Comparison of ENCODE assay signal across 8 mouse cellular contexts in the genomic region with DNA sequence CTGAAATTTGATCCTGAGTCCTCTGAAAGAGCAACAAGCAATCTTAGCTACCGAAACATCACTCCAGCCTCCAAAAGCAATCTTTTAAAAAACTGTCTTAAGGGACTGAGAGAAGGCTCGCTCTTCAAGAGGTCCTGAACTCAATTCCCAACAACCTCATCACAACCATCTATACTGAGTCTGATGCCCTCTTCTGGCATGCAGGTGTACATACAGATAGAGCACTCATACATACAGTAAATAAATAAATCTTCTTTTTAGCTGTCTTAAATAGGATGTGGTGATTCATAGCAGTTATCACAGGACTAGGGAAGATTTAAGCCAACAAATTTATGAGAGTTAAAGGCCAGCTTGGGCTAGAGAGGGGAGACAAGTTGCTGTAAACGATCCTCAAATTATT. TPM values are rescaled to one million over a fixed set of nuclear protein-coding genes. Genes with fewer than 3 reads are reported as not detected.
DNase-seq lines count a peak whose midpoint lies in the region; ATAC-seq and TF ChIP-seq lines count a peak whose summit lies in the region.

No protein-coding gene starts in this region.

- H3K9me3 ChIP-seq in heart, embryonic 12.5 days (replicated peaks), result no peaks in the 10 kb centered on the region; the same call in 1 of the 2 replicates
- H3K9me3 ChIP-seq in E14TG2a.4 (ENCODE audit: low read length), result no peaks in the 10 kb centered on the region
- H3K9me3 ChIP-seq in liver, embryonic 13.5 days (replicated peaks), result no peaks in the 10 kb centered on the region
- H3K9me3 ChIP-seq in stomach, postnatal 0 days (ENCODE audit: control insufficient read depth, low read length), result no peaks in the 10 kb centered on the region

- H3K4me3 ChIP-seq in heart, embryonic 12.5 days, result peak overlapping the region; percentile 78
- peak overlapping the region; percentile 100 for H3K4me3 ChIP-seq in E14TG2a.4 (replicated peaks; ENCODE audit: low read length)
- peak overlapping the region; percentile 99 for H3K4me3 ChIP-seq in liver, embryonic 13.5 days (replicated peaks)
- H3K4me3 ChIP-seq in stomach, postnatal 0 days (ENCODE audit: low read depth, low read length), result peak overlapping the region; percentile 98

- H3K4me2 ChIP-seq in heart, embryonic 12.5 days, result peak overlapping the region; percentile 90
- peak overlapping the region; percentile 80 for H3K4me2 ChIP-seq in liver, embryonic 13.5 days
- peak overlapping the region; percentile 73 for H3K4me2 ChIP-seq in stomach, postnatal 0 days (replicated peaks; ENCODE audit: low read depth)

- no peak for DNase-seq in heart, adult 18-20 months
- no peak for DNase-seq in liver, embryonic 13.5 days
- no peak for DNase-seq in stomach, postnatal 0 days (ENCODE audit: low spot score)
- no peak for DNase-seq in adrenal gland, postnatal 25 days
- no peak for DNase-seq in spleen, adult 18-20 months

- no peak for TF ChIP-seq EP300 in stomach, postnatal 0 days (optimal IDR thresholded peaks at IDR 0.05)

- H3K27ac ChIP-seq in heart, embryonic 12.5 days (ENCODE audit: poor library complexity, severe bottlenecking), result no peak overlapping the region
- H3K27ac ChIP-seq in liver, embryonic 13.5 days, result peak overlapping the region; percentile 84
- peak overlapping the region; percentile 89; the same call in 1 of the 2 replicates for H3K27ac ChIP-seq in stomach, postnatal 0 days (replicated peaks)

- H3K4me1 ChIP-seq in heart, embryonic 12.5 days (replicated peaks), result peaks cover 5% of the 10 kb centered on the region
- H3K4me1 ChIP-seq in E14TG2a.4 (replicated peaks; ENCODE audit: low read depth, low read length), result peaks cover 33% of the 10 kb centered on the region
- H3K4me1 ChIP-seq in liver, embryonic 13.5 days (replicated peaks), result peaks cover 20% of the 10 kb centered on the region
- H3K4me1 ChIP-seq in stomach, postnatal 0 days (replicated peaks; ENCODE audit: control insufficient read depth, insufficient read depth), result no peaks in the 10 kb centered on the region

- ATAC-seq in heart, embryonic 12.5 days (ENCODE audit: insufficient number of reproducible peaks, low FRiP score), result 0 out of 2 replicates have a peak, but pooled peaks have one; percentile 26
- ATAC-seq in erythroblast, adult 5-6 weeks (replicated peaks; ENCODE audit: low FRiP score, poor library complexity, severe bottlenecking), result 0 out of 2 replicates have a peak, but pooled peaks have one; percentile 47
- peak; percentile 40; the same call in 1 of the 2 replicates for ATAC-seq in liver, embryonic 13.5 days (ENCODE audit: low read depth)
- ATAC-seq in stomach, postnatal 0 days (ENCODE audit: low FRiP score, low TSS enrichment), result peak; percentile 50; the same call in 1 of the 2 replicates

- peak; percentile 60 for TF ChIP-seq CTCF in E14TG2a.4 (conservative IDR thresholded peaks at IDR 0.05; ENCODE audit: low read length)
- peak; percentile 69 for TF ChIP-seq CTCF in stomach, postnatal 0 days (IDR thresholded peaks at IDR 0.05; ENCODE audit: low read depth)

- peaks cover 35% of the 10 kb centered on the region for H3K36me3 ChIP-seq in heart, embryonic 12.5 days
- peaks cover 50% of the 10 kb centered on the region for H3K36me3 ChIP-seq in E14TG2a.4 (ENCODE audit: insufficient read depth, low read length)
- H3K36me3 ChIP-seq in liver, embryonic 13.5 days, result peaks cover 29% of the 10 kb centered on the region
- H3K36me3 ChIP-seq in stomach, postnatal 0 days (ENCODE audit: control insufficient read depth, insufficient read depth, low read length), result peaks cover 7% of the 10 kb centered on the region

- no peaks in the 10 kb centered on the region for H3K27me3 ChIP-seq in heart, embryonic 12.5 days (replicated peaks)
- no peaks in the 10 kb centered on the region for H3K27me3 ChIP-seq in E14TG2a.4 (ENCODE audit: insufficient read depth, low read length)
- no peaks in the 10 kb centered on the region for H3K27me3 ChIP-seq in liver, embryonic 13.5 days
- H3K27me3 ChIP-seq in stomach, postnatal 0 days (ENCODE audit: control insufficient read depth, insufficient read depth, low read length), result no peaks in the 10 kb centered on the region

- H3K9ac ChIP-seq in heart, embryonic 12.5 days, result peak overlapping the region; percentile 89
- peak overlapping the region; percentile 92 for H3K9ac ChIP-seq in liver, embryonic 13.5 days
- H3K9ac ChIP-seq in stomach, postnatal 0 days (ENCODE audit: low read length), result peak overlapping the region; percentile 95

- 44% methylated on average over 3 of the region's 3 CpGs for WGBS in heart, embryonic 12.5 days
- 42% methylated on average over 3 of the region's 3 CpGs for whole genome bisulfite sequencing in liver, embryonic 13.5 days (ENCODE audit: insufficient replicate concordance)
- WGBS in stomach, postnatal 0 days, result 47% methylated on average over 3 of the region's 3 CpGs

RNA-seq across cellular contexts. Expression of gene Pdcd2l, which starts 0.8 kb away (rescaled TPM):
- polyA plus RNA-seq in heart, embryonic 12.5 days (2016; fragmentation: Nextera tagmentation; extraction: Ambion mirVana), result 45.6 and 50.0 TPM in 2 replicates
- 10 to 100 TPM; 18.7 to 23.5 TPM for total RNA-seq in heart, adult 18-20 months (2021)
- 9.0 and 11.5 TPM in 2 replicates for total RNA-seq in erythroblast, adult 5-6 weeks (2015; ENCODE audit: low replicate concordance)
- 1.7 and 5.0 TPM in 2 replicates for total RNA-seq in erythroblast, adult 5-6 weeks (2017; ENCODE audit: low replicate concordance)
- polyA plus RNA-seq in liver, embryonic 13.5 days (2015; fragmentation: Nextera tagmentation; extraction: Ambion mirVana), result 31.8 and 32.1 TPM in 2 replicates
- polyA plus RNA-seq in stomach, postnatal 0 days (2015; fragmentation: Nextera tagmentation; extraction: Ambion mirVana), result 30.4 and 34.6 TPM in 2 replicates
- total RNA-seq in adrenal gland, postnatal 25 days (2021), result 25.3 and 25.4 TPM in 2 replicates

RNA-seq across cellular contexts. Expression of gene Uba2, which starts 26.2 kb away (rescaled TPM):
- polyA plus RNA-seq in heart, embryonic 12.5 days (2016; fragmentation: Nextera tagmentation; extraction: Ambion mirVana), result 123 and 127 TPM in 2 replicates
- total RNA-seq in heart, adult 18-20 months (2021), result 10 to 100 TPM; 27.2 to 33.3 TPM
- total RNA-seq in erythroblast, adult 5-6 weeks (2015; ENCODE audit: low replicate concordance), result 35.2 and 65.0 TPM in 2 replicates
- 49.3 and 70.3 TPM in 2 replicates for total RNA-seq in erythroblast, adult 5-6 weeks (2017; ENCODE audit: low replicate concordance)
- 131 and 146 TPM in 2 replicates for polyA plus RNA-seq in liver, embryonic 13.5 days (2015; fragmentation: Nextera tagmentation; extraction: Ambion mirVana)
- polyA plus RNA-seq in stomach, postnatal 0 days (2015; fragmentation: Nextera tagmentation; extraction: Ambion mirVana), result 80.4 and 80.5 TPM in 2 replicates
- 79.0 and 88.1 TPM in 2 replicates for total RNA-seq in adrenal gland, postnatal 25 days (2021)

RNA-seq across cellular contexts. Expression of gene Gpi1, which starts 34.5 kb away (rescaled TPM):
- polyA plus RNA-seq in heart, embryonic 12.5 days (2016; fragmentation: Nextera tagmentation; extraction: Ambion mirVana), result 777 and 794 TPM in 2 replicates
- 100 to 1,000 TPM; 571 to 604 TPM for total RNA-seq in heart, adult 18-20 months (2021)
- total RNA-seq in erythroblast, adult 5-6 weeks (2015; ENCODE audit: low replicate concordance), result 159 and 310 TPM in 2 replicates
- total RNA-seq in erythroblast, adult 5-6 weeks (2017; ENCODE audit: low replicate concordance), result 142 and 199 TPM in 2 replicates
- 137 and 150 TPM in 2 replicates for polyA plus RNA-seq in liver, embryonic 13.5 days (2015; fragmentation: Nextera tagmentation; extraction: Ambion mirVana)
- 235 and 244 TPM in 2 replicates for polyA plus RNA-seq in stomach, postnatal 0 days (2015; fragmentation: Nextera tagmentation; extraction: Ambion mirVana)
- total RNA-seq in adrenal gland, postnatal 25 days (2021), result 304 and 309 TPM in 2 replicates

RNA-seq across cellular contexts. Expression of gene Gm6096, which starts 55.2 kb away (rescaled TPM):
- 0.86 TPM in 1 of 2 replicates, not detected in the other for polyA plus RNA-seq in heart, embryonic 12.5 days (2016; fragmentation: Nextera tagmentation; extraction: Ambion mirVana)
- total RNA-seq in heart, adult 18-20 months (2021), result not detected
- not detected in 2 replicates for total RNA-seq in erythroblast, adult 5-6 weeks (2015; ENCODE audit: low replicate concordance)
- total RNA-seq in erythroblast, adult 5-6 weeks (2017; ENCODE audit: low replicate concordance), result 2.0 TPM in 1 of 2 replicates, not detected in the other
- polyA plus RNA-seq in liver, embryonic 13.5 days (2015; fragmentation: Nextera tagmentation; extraction: Ambion mirVana), result not detected in 2 replicates
- not detected in 2 replicates for polyA plus RNA-seq in stomach, postnatal 0 days (2015; fragmentation: Nextera tagmentation; extraction: Ambion mirVana)
- total RNA-seq in adrenal gland, postnatal 25 days (2021), result not detected in 2 replicates
